Mouse (Mus musculus) heart, embryonic 11.5 days (tissue): Measurements from ENCODE around the gene G0s2. TPM values are rescaled to one million over a fixed set of nuclear protein-coding genes. Genes with fewer than 3 reads are reported as not detected.

ENCODE experiments used
- ATAC-seq: fragments of 200-750 bp; cut with Nextera tagmentation; replicated peaks from 2 replicates; pipeline ENCODE4 v1.8.0; 2017; ENCODE audit warnings: moderate library complexity; ENCODE audit not compliant: insufficient number of reproducible peaks, low FRiP score, low TSS enrichment
- H3K27ac ChIP-seq: fragments of 300-500 bp; sonication (generic); 2 replicates; pipeline ENCODE4 v1.5.1; 2014; ENCODE audit warnings: mild to moderate bottlenecking, low read depth, low read length
- H3K27me3 ChIP-seq: fragments of 300-500 bp; sonication (generic); 2 replicates; pipeline ENCODE4 v1.6.1; 2014; ENCODE audit warnings: mild to moderate bottlenecking, low read length, mixed read lengths; ENCODE audit not compliant: control insufficient read depth, insufficient read depth
- H3K36me3 ChIP-seq: fragments of 300-500 bp; sonication (generic); 2 replicates; pipeline ENCODE4 v1.6.1; 2014; ENCODE audit warnings: mild to moderate bottlenecking, low read length, moderate library complexity, mixed read lengths; ENCODE audit not compliant: control insufficient read depth, insufficient read depth
- H3K4me1 ChIP-seq: fragments of 300-500 bp; sonication (generic); 2 replicates; pipeline ENCODE4 v1.6.1; 2014; ENCODE audit warnings: low read length; ENCODE audit not compliant: control insufficient read depth, insufficient read depth
- H3K4me2 ChIP-seq: fragments of 300-500 bp; sonication (generic); 2 replicates; pipeline ENCODE4 v1.6.1; 2014; ENCODE audit warnings: mild to moderate bottlenecking, moderate library complexity
- H3K4me3 ChIP-seq: fragments of 300-500 bp; sonication (generic); 2 replicates; pipeline ENCODE4 v1.5.1; 2014; ENCODE audit warnings: low read depth, low read length
- H3K9ac ChIP-seq: fragments of 300-500 bp; sonication (generic); 2 replicates; pipeline ENCODE4 v1.6.1; 2014; ENCODE audit warnings: mild to moderate bottlenecking, low read depth, low read length, moderate library complexity
- H3K9me3 ChIP-seq: fragments of 300-500 bp; sonication (generic); replicated peaks from 2 replicates; pipeline ENCODE4 v1.6.1; 2016; ENCODE audit warnings: low read length; ENCODE audit not compliant: control insufficient read depth
- WGBS: fragments of 180-500 bp; shearing (Covaris S2); extraction: QIAGEN DNeasy Blood & Tissue Kit; methylation state at CpG from one replicate; pipeline ENCODE4 v1.1.7; 2014; ENCODE audit not compliant: insufficient replicate concordance; 5-methylcytosine and 5-hydroxymethylcytosine counted together
- polyA plus RNA-seq: library from polyadenylated mRNA; unstranded; fragments of >200 nt; fragmentation: Nextera tagmentation; extraction: Ambion mirVana; gene quantifications from 2 replicates; pipeline ENCODE4 v1.2.1, GENCODE M21; 2014

G0s2 gene
- polyA plus RNA-seq, 1 experiment from 2014 or later = 45.3 TPM

GRCm38 (mm10) chr1:193281344-193281743 lies 8.3 kb upstream of the G0s2 start:
- Histone ChIP-seq H3K36me3 (no peaks in the 10 kb centered on the region), H3K27ac (no peak overlapping the region), H3K27me3 (no peaks in the 10 kb centered on the region), H3K9ac (no peak overlapping the region), H3K9me3 (no peaks in the 10 kb centered on the region), H3K4me2 (no peak overlapping the region), H3K4me1 (peaks cover 3% of the 10 kb centered on the region; the same call in 1 of the 2 replicates), H3K4me3 (no peak overlapping the region)
- no peak for ATAC-seq
- WGBS = 93% methylated on average over 2 of the region's 2 CpGs

GRCm38 (mm10) chr1:193279492-193279891 lies 6.5 kb upstream of the G0s2 start:
- Histone ChIP-seq H3K36me3 (no peaks in the 10 kb centered on the region), H3K9me3 (no peaks in the 10 kb centered on the region), H3K27ac (no peak overlapping the region), H3K4me2 (no peak overlapping the region), H3K4me3 (no peak overlapping the region), H3K27me3 (no peaks in the 10 kb centered on the region), H3K9ac (no peak overlapping the region), H3K4me1 (peaks cover 3% of the 10 kb centered on the region; the same call in 1 of the 2 replicates)
- 74% methylated on average over 4 of the region's 4 CpGs for WGBS
- no peak for ATAC-seq

- no peak overlapping the region for H3K9ac ChIP-seq
- H3K36me3 ChIP-seq = no peaks in the 10 kb centered on the region
- no peaks in the 10 kb centered on the region for H3K9me3 ChIP-seq
- no peak overlapping the region for H3K4me3 ChIP-seq
- no peak for ATAC-seq
- 43% methylated on average over 6 of the region's 6 CpGs for WGBS
- peaks cover 3% of the 10 kb centered on the region; the same call in 1 of the 2 replicates for H3K4me1 ChIP-seq
- H3K27ac ChIP-seq = no peak overlapping the region
- H3K27me3 ChIP-seq = no peaks in the 10 kb centered on the region
- no peak overlapping the region for H3K4me2 ChIP-seq
Measured at GRCm38 (mm10) chr1:193278414-193279045, 5.5 kb upstream of the G0s2 start.

GRCm38 (mm10) chr1:193274407-193275071 lies 1.5 kb upstream of the G0s2 start:
- no peak overlapping the region for H3K9ac ChIP-seq
- no peak overlapping the region for H3K4me2 ChIP-seq
- H3K4me3 ChIP-seq = no peak overlapping the region
- no peak for ATAC-seq
- 73% methylated on average over 8 of the region's 8 CpGs for WGBS
- H3K36me3 ChIP-seq = no peaks in the 10 kb centered on the region
- H3K27ac ChIP-seq = no peak overlapping the region
- no peaks in the 10 kb centered on the region for H3K9me3 ChIP-seq
- H3K4me1 ChIP-seq = peaks cover 13% of the 10 kb centered on the region
- no peaks in the 10 kb centered on the region for H3K27me3 ChIP-seq

- H3K4me2 ChIP-seq = peak overlapping the region; percentile 67
- H3K27ac ChIP-seq = peak overlapping the region; percentile 96
- no peaks in the 10 kb centered on the region for H3K9me3 ChIP-seq
- H3K9ac ChIP-seq = peak overlapping the region; percentile 78
- H3K27me3 ChIP-seq = no peaks in the 10 kb centered on the region
- peaks cover 10% of the 10 kb centered on the region for H3K4me1 ChIP-seq
- H3K4me3 ChIP-seq = peak overlapping the region; percentile 54
- no peaks in the 10 kb centered on the region for H3K36me3 ChIP-seq
- ATAC-seq = 0 out of 2 replicates have a peak, but pooled peaks have one; percentile 39
- 12% methylated on average over 24 of the region's 24 CpGs for WGBS
Measured at GRCm38 (mm10) chr1:193272137-193272915, 691 bp downstream of the G0s2 start.

GRCm38 (mm10) chr1:193270965-193271763 lies 1.9 kb downstream of the G0s2 start:
- 27% methylated on average over 6 of the region's 6 CpGs for WGBS
- peaks cover 10% of the 10 kb centered on the region for H3K4me1 ChIP-seq
- H3K27ac ChIP-seq = no peak overlapping the region
- H3K9me3 ChIP-seq = no peaks in the 10 kb centered on the region
- no peaks in the 10 kb centered on the region for H3K36me3 ChIP-seq
- H3K9ac ChIP-seq = peak overlapping the region; percentile 12; the same call in 1 of the 2 replicates
- peak overlapping the region; percentile 67 for H3K4me2 ChIP-seq
- H3K4me3 ChIP-seq = peak overlapping the region; percentile 54
- ATAC-seq = no peak
- H3K27me3 ChIP-seq = no peaks in the 10 kb centered on the region

- Histone ChIP-seq H3K4me1 (peaks cover 12% of the 10 kb centered on the region; the same call in 1 of the 2 replicates), H3K9ac (no peak overlapping the region), H3K4me2 (no peak overlapping the region), H3K36me3 (no peaks in the 10 kb centered on the region), H3K4me3 (no peak overlapping the region), H3K27me3 (no peaks in the 10 kb centered on the region), H3K9me3 (no peaks in the 10 kb centered on the region), H3K27ac (no peak overlapping the region)
- ATAC-seq = no peak
Measured at GRCm38 (mm10) chr1:193265734-193266133, 7.3 kb downstream of the G0s2 start.

GRCm38 (mm10) chr1:193263955-193264598 lies 8.9 kb downstream of the G0s2 start, which contains the start of gene Hsd11b1:
Hsd11b1 (minus strand) TSS chr1:193264075.
- no peaks in the 10 kb centered on the region for H3K9me3 ChIP-seq
- H3K27ac ChIP-seq = no peak within 1 kb of the TSS
- WGBS = 69% methylated on average over 5 of the region's 5 CpGs
- no peaks in the 10 kb centered on the region for H3K36me3 ChIP-seq
- H3K4me3 ChIP-seq = no peak within 1 kb of the TSS
- H3K4me2 ChIP-seq = no peak within 1 kb of the TSS
- no peak within 1 kb of the TSS for H3K9ac ChIP-seq
- H3K4me1 ChIP-seq = peaks cover 12% of the 10 kb centered on the region; the same call in 1 of the 2 replicates
- no peaks in the 10 kb centered on the region for H3K27me3 ChIP-seq
- ATAC-seq = no peak
